Mouse (Mus musculus): ENCODE results near the gene Rprd2. TPM values are rescaled to one million over a fixed set of nuclear protein-coding genes. Genes with fewer than 3 reads are reported as not detected.
"Not testable (repeated sequence)": the region's sequence is repeated elsewhere in the genome, so short reads cannot be mapped to it uniquely, and the experiment has no call there.

The Rprd2 gene
- polyA plus RNA-seq, 1 experiment: 16.4 TPM

- TF ChIP-seq POLR2A (IDR thresholded peaks at IDR 0.05; ENCODE audit: borderline replicate concordance, control insufficient read depth, low read depth, low read length): no peak
- no peak for TF ChIP-seq CTCF (IDR thresholded peaks at IDR 0.05; ENCODE audit: control insufficient read depth, insufficient read depth, low read length)
- H3K4me3 ChIP-seq (replicated peaks; ENCODE audit: control insufficient read depth, low read depth, low read length): no peak overlapping the region
- H3K4me1 ChIP-seq (ENCODE audit: control insufficient read depth, insufficient read depth, low read length): no peaks in the 10 kb centered on the region
- H3K27ac ChIP-seq (ENCODE audit: control insufficient read depth, insufficient read depth, low read depth, low read length, poor library complexity): no peak overlapping the region
- 73% methylated on average over 3 of the region's 3 CpGs for WGBS
Measured at GRCm38 (mm10) chr3:95860323-95860722, 41.7 kb upstream of the Rprd2 start.

GRCm38 (mm10) chr3:95858278-95858677 lies 39.6 kb upstream of the Rprd2 start:
- H3K27ac ChIP-seq (ENCODE audit: control insufficient read depth, insufficient read depth, low read depth, low read length, poor library complexity); H3K4me1 ChIP-seq (ENCODE audit: control insufficient read depth, insufficient read depth, low read length); H3K4me3 ChIP-seq (replicated peaks; ENCODE audit: control insufficient read depth, low read depth, low read length): not testable (repeated sequence)
- 59% methylated on average over 3 of the region's 3 CpGs for WGBS

- not testable (repeated sequence) for H3K4me3 ChIP-seq (replicated peaks; ENCODE audit: control insufficient read depth, low read depth, low read length); H3K27ac ChIP-seq (ENCODE audit: control insufficient read depth, insufficient read depth, low read depth, low read length, poor library complexity); H3K4me1 ChIP-seq (ENCODE audit: control insufficient read depth, insufficient read depth, low read length)
- whole genome bisulfite sequencing: 73% methylated on average over 1 of the region's 1 CpGs
Measured at GRCm38 (mm10) chr3:95857050-95857449, 38.4 kb upstream of the Rprd2 start.

GRCm38 (mm10) chr3:95856115-95856514 lies 37.5 kb upstream of the Rprd2 start:
- TF ChIP-seq CTCF (IDR thresholded peaks at IDR 0.05; ENCODE audit: control insufficient read depth, insufficient read depth, low read length): no peak
- no peak for TF ChIP-seq POLR2A (IDR thresholded peaks at IDR 0.05; ENCODE audit: borderline replicate concordance, control insufficient read depth, low read depth, low read length)
- WGBS: 39% methylated on average over 7 of the region's 7 CpGs
- H3K27ac ChIP-seq (ENCODE audit: control insufficient read depth, insufficient read depth, low read depth, low read length, poor library complexity): no peak overlapping the region
- H3K4me1 ChIP-seq (ENCODE audit: control insufficient read depth, insufficient read depth, low read length): no peaks in the 10 kb centered on the region
- H3K4me3 ChIP-seq (replicated peaks; ENCODE audit: control insufficient read depth, low read depth, low read length): peak overlapping the region; percentile 98

GRCm38 (mm10) chr3:95855502-95856089 lies 36.9 kb upstream of the Rprd2 start, which contains the start of gene Prpf3:
Gene Prpf3, minus strand, starts transcription at chr3:95855885.
- Histone ChIP-seq H3K4me1 (ENCODE audit: control insufficient read depth, insufficient read depth, low read length) (no peaks in the 10 kb centered on the region), H3K4me3 (replicated peaks; ENCODE audit: control insufficient read depth, low read depth, low read length) (peak within 1 kb of the TSS; percentile 98), H3K27ac (ENCODE audit: control insufficient read depth, insufficient read depth, low read depth, low read length, poor library complexity) (peak within 1 kb of the TSS; percentile 87)
- TF ChIP-seq POLR2A (IDR thresholded peaks at IDR 0.05; ENCODE audit: borderline replicate concordance, control insufficient read depth, low read depth, low read length): peak; percentile 83; the same call in 1 of the 2 replicates
- no peak; the same call in 1 of the 2 replicates for TF ChIP-seq CTCF (IDR thresholded peaks at IDR 0.05; ENCODE audit: control insufficient read depth, insufficient read depth, low read length)
- WGBS: under 1% methylated on average over 56 of the region's 56 CpGs

GRCm38 (mm10) chr3:95851317-95851716 lies 32.7 kb upstream of the Rprd2 start:
- no peaks in the 10 kb centered on the region for H3K4me1 ChIP-seq (ENCODE audit: control insufficient read depth, insufficient read depth, low read length)
- H3K4me3 ChIP-seq (replicated peaks; ENCODE audit: control insufficient read depth, low read depth, low read length): no peak overlapping the region
- H3K27ac ChIP-seq (ENCODE audit: control insufficient read depth, insufficient read depth, low read depth, low read length, poor library complexity): no peak overlapping the region
- TF ChIP-seq POLR2A (IDR thresholded peaks at IDR 0.05; ENCODE audit: borderline replicate concordance, control insufficient read depth, low read depth, low read length) (no peak), CTCF (IDR thresholded peaks at IDR 0.05; ENCODE audit: control insufficient read depth, insufficient read depth, low read length) (no peak)
- WGBS: 68% methylated on average over 8 of the region's 8 CpGs

GRCm38 (mm10) chr3:95850611-95851010 lies 31.9 kb upstream of the Rprd2 start:
- Histone ChIP-seq H3K27ac (ENCODE audit: control insufficient read depth, insufficient read depth, low read depth, low read length, poor library complexity) (no peak overlapping the region), H3K4me3 (replicated peaks; ENCODE audit: control insufficient read depth, low read depth, low read length) (no peak overlapping the region), H3K4me1 (ENCODE audit: control insufficient read depth, insufficient read depth, low read length) (no peaks in the 10 kb centered on the region)
- 71% methylated on average over 4 of the region's 4 CpGs for WGBS
- TF ChIP-seq CTCF (IDR thresholded peaks at IDR 0.05; ENCODE audit: control insufficient read depth, insufficient read depth, low read length): no peak
- TF ChIP-seq POLR2A (IDR thresholded peaks at IDR 0.05; ENCODE audit: borderline replicate concordance, control insufficient read depth, low read depth, low read length): no peak

- Histone ChIP-seq H3K27ac (ENCODE audit: control insufficient read depth, insufficient read depth, low read depth, low read length, poor library complexity) (no peak overlapping the region), H3K4me3 (replicated peaks; ENCODE audit: control insufficient read depth, low read depth, low read length) (no peak overlapping the region), H3K4me1 (ENCODE audit: control insufficient read depth, insufficient read depth, low read length) (no peaks in the 10 kb centered on the region)
- no peak for TF ChIP-seq POLR2A (IDR thresholded peaks at IDR 0.05; ENCODE audit: borderline replicate concordance, control insufficient read depth, low read depth, low read length)
- no peak for TF ChIP-seq CTCF (IDR thresholded peaks at IDR 0.05; ENCODE audit: control insufficient read depth, insufficient read depth, low read length)
- WGBS: 67% methylated on average over 3 of the region's 3 CpGs
Measured at GRCm38 (mm10) chr3:95842503-95843214, 24.0 kb upstream of the Rprd2 start.

- H3K4me1 ChIP-seq (ENCODE audit: control insufficient read depth, insufficient read depth, low read length): no peaks in the 10 kb centered on the region
- H3K4me3 ChIP-seq (replicated peaks; ENCODE audit: control insufficient read depth, low read depth, low read length): no peak overlapping the region
- H3K27ac ChIP-seq (ENCODE audit: control insufficient read depth, insufficient read depth, low read depth, low read length, poor library complexity): no peak overlapping the region
- 58% methylated on average over 2 of the region's 2 CpGs for WGBS
- TF ChIP-seq POLR2A (IDR thresholded peaks at IDR 0.05; ENCODE audit: borderline replicate concordance, control insufficient read depth, low read depth, low read length) (no peak), CTCF (IDR thresholded peaks at IDR 0.05; ENCODE audit: control insufficient read depth, insufficient read depth, low read length) (no peak)
Measured at GRCm38 (mm10) chr3:95839250-95839649, 20.6 kb upstream of the Rprd2 start.
